ENCODE assay signal across 25 mouse cellular contexts in the genomic region with DNA sequence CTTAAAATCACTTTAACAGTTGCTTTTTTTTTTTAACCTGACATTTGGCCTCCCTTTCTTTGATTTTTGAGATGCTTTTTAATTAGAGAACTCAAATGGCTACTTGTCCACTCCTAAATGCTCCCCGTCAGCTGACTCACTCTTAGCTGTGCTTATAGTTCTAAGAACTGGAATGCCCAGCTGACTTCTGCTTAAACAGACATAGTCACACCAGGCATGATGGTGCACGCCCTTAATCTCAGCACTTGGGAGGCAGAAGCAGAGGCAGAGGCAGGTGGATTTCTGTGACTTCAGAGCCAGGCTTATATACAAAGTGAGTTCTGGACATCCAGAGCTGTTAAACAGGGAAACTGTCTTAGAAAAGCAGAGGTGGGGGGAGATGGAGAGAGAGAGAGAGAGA. TPM values are rescaled to one million over a fixed set of nuclear protein-coding genes. Genes with fewer than 3 reads are reported as not detected.
DNase-seq lines count a peak whose midpoint lies in the region; ATAC-seq and TF ChIP-seq lines count a peak whose summit lies in the region.
"Had no signal": no experiment of that assay in that cellular context is flagged by ENCODE, and none has a peak within 500 bp of the region (broad histone marks: within the 10 kb centered on the region; RNA-seq: fewer than 3 reads in every experiment).

No protein-coding gene starts in this region.

- H3K4me2 ChIP-seq in hindbrain, embryonic 14.5 days (replicated peaks): no peak overlapping the region
- no peak overlapping the region for H3K4me2 ChIP-seq in midbrain, postnatal 0 days (ENCODE audit: low read depth, low read length, poor library complexity, severe bottlenecking)
- no peak overlapping the region for H3K4me2 ChIP-seq in midbrain, embryonic 12.5 days (replicated peaks)
- H3K4me2 ChIP-seq in midbrain, embryonic 16.5 days (ENCODE audit: low read length): no peak overlapping the region
- H3K4me2 ChIP-seq: embryonic facial prominence, embryonic 12.5 days; forebrain, embryonic 13.5 days had no signal

- H3K36me3 ChIP-seq in hindbrain, embryonic 10.5 days: peaks cover 9% of the 10 kb centered on the region; the same call in 1 of the 2 replicates
- peaks cover 15% of the 10 kb centered on the region; the same call in 1 of the 2 replicates for H3K36me3 ChIP-seq in hindbrain, embryonic 14.5 days (replicated peaks; ENCODE audit: control insufficient read depth, insufficient read depth)
- peaks cover 6% of the 10 kb centered on the region; the same call in 1 of the 2 replicates for H3K36me3 ChIP-seq in midbrain, embryonic 10.5 days
- peaks cover 11% of the 10 kb centered on the region for H3K36me3 ChIP-seq in midbrain, postnatal 0 days (ENCODE audit: insufficient read depth, low read length)
- peaks cover 12% of the 10 kb centered on the region for H3K36me3 ChIP-seq in midbrain, embryonic 12.5 days
- H3K36me3 ChIP-seq in midbrain, embryonic 16.5 days (ENCODE audit: control insufficient read depth, insufficient read depth, low read length): no peaks in the 10 kb centered on the region

- no peak for TF ChIP-seq CTCF in midbrain, postnatal 0 days (IDR thresholded peaks at IDR 0.05)

- WGBS in hindbrain, embryonic 10.5 days: 68% methylated on average over 2 of the region's 2 CpGs
- 63% methylated on average over 2 of the region's 2 CpGs for WGBS in hindbrain, embryonic 14.5 days
- WGBS in midbrain, embryonic 10.5 days: 78% methylated on average over 2 of the region's 2 CpGs
- 80% methylated on average over 2 of the region's 2 CpGs for WGBS in midbrain, postnatal 0 days
- WGBS in midbrain, embryonic 12.5 days: 54% methylated on average over 2 of the region's 2 CpGs
- WGBS in midbrain, embryonic 16.5 days: 66% methylated on average over 2 of the region's 2 CpGs

- DNase-seq in heart, adult 11 months: peak; percentile 27
- no peak for DNase-seq in heart, adult 9 months (ENCODE audit: low spot score in 2 of 2)
- no peak for DNase-seq in hindbrain, embryonic 10.5 days (ENCODE audit: low spot score)
- no peak for DNase-seq in hindbrain, embryonic 14.5 days (ENCODE audit: low spot score)
- no peak for DNase-seq in midbrain, embryonic 10.5 days (ENCODE audit: low spot score)
- DNase-seq in midbrain, postnatal 0 days (ENCODE audit: low spot score): no peak
- DNase-seq: adrenal gland, adult 8-10 months; adrenal gland, postnatal 14 days; adrenal gland, postnatal 36 days; B cell, adult 2 months; cerebellum, adult 11-12 months; cerebellum, adult 2 months; cerebellum, adult 9-10 months; cerebellum, postnatal 10 days; cerebellum, postnatal 25 days had no signal

- H3K27ac ChIP-seq in hindbrain, embryonic 10.5 days: peak overlapping the region; percentile 78
- H3K27ac ChIP-seq in hindbrain, embryonic 14.5 days: no peak overlapping the region
- peak overlapping the region; percentile 70 for H3K27ac ChIP-seq in midbrain, embryonic 10.5 days (replicated peaks)
- H3K27ac ChIP-seq in midbrain, postnatal 0 days (ENCODE audit: low read depth, low read length): no peak overlapping the region
- peak overlapping the region; percentile 60; the same call in 1 of the 2 replicates for H3K27ac ChIP-seq in midbrain, embryonic 12.5 days (replicated peaks)
- H3K27ac ChIP-seq in midbrain, embryonic 16.5 days (ENCODE audit: low read length): no peak overlapping the region
- H3K27ac ChIP-seq: embryonic facial prominence, embryonic 10.5 days; embryonic facial prominence, embryonic 12.5 days; forebrain, embryonic 13.5 days had no signal

- peaks cover 38% of the 10 kb centered on the region for H3K4me1 ChIP-seq in hindbrain, embryonic 10.5 days (replicated peaks)
- no peaks in the 10 kb centered on the region for H3K4me1 ChIP-seq in hindbrain, embryonic 14.5 days (replicated peaks; ENCODE audit: control insufficient read depth, insufficient read depth, low read length)
- peaks cover 57% of the 10 kb centered on the region for H3K4me1 ChIP-seq in midbrain, embryonic 10.5 days
- H3K4me1 ChIP-seq in midbrain, postnatal 0 days (ENCODE audit: insufficient read depth, low read length): no peaks in the 10 kb centered on the region
- H3K4me1 ChIP-seq in midbrain, embryonic 12.5 days: peaks cover 22% of the 10 kb centered on the region
- no peaks in the 10 kb centered on the region for H3K4me1 ChIP-seq in midbrain, embryonic 16.5 days (ENCODE audit: control insufficient read depth, insufficient read depth, low read length)
- H3K4me1 ChIP-seq: embryonic facial prominence, embryonic 10.5 days; embryonic facial prominence, embryonic 12.5 days had no signal

- H3K9me3 ChIP-seq in hindbrain, embryonic 10.5 days: no peaks in the 10 kb centered on the region
- H3K9me3 ChIP-seq in hindbrain, embryonic 14.5 days (ENCODE audit: control insufficient read depth, low read length): no peaks in the 10 kb centered on the region
- H3K9me3 ChIP-seq in midbrain, embryonic 10.5 days (replicated peaks): no peaks in the 10 kb centered on the region
- H3K9me3 ChIP-seq in midbrain, postnatal 0 days (ENCODE audit: low read length): no peaks in the 10 kb centered on the region
- no peaks in the 10 kb centered on the region for H3K9me3 ChIP-seq in midbrain, embryonic 12.5 days
- no peaks in the 10 kb centered on the region for H3K9me3 ChIP-seq in midbrain, embryonic 16.5 days (replicated peaks; ENCODE audit: control insufficient read depth, low read length, poor library complexity, severe bottlenecking)
- H3K9me3 ChIP-seq: embryonic facial prominence, embryonic 10.5 days; embryonic facial prominence, embryonic 12.5 days; forebrain, embryonic 13.5 days; G1E had no signal

- H3K27me3 ChIP-seq in hindbrain, embryonic 10.5 days (ENCODE audit: insufficient read depth, poor library complexity, severe bottlenecking): no peaks in the 10 kb centered on the region
- H3K27me3 ChIP-seq in hindbrain, embryonic 14.5 days (ENCODE audit: control insufficient read depth, insufficient read depth, low read length): no peaks in the 10 kb centered on the region
- no peaks in the 10 kb centered on the region for H3K27me3 ChIP-seq in midbrain, embryonic 10.5 days (ENCODE audit: low read depth, poor library complexity, severe bottlenecking)
- no peaks in the 10 kb centered on the region for H3K27me3 ChIP-seq in midbrain, postnatal 0 days (ENCODE audit: insufficient read depth, low read length)
- no peaks in the 10 kb centered on the region for H3K27me3 ChIP-seq in midbrain, embryonic 12.5 days
- H3K27me3 ChIP-seq in midbrain, embryonic 16.5 days (ENCODE audit: control insufficient read depth, insufficient read depth, low read depth, low read length): no peaks in the 10 kb centered on the region
- H3K27me3 ChIP-seq: CH12.LX; embryonic facial prominence, embryonic 12.5 days; forebrain, embryonic 13.5 days; Patski had no signal

- H3K9ac ChIP-seq in hindbrain, embryonic 14.5 days: no peak overlapping the region
- H3K9ac ChIP-seq in midbrain, postnatal 0 days (replicated peaks; ENCODE audit: low read length, poor library complexity, severe bottlenecking): no peak overlapping the region
- H3K9ac ChIP-seq in midbrain, embryonic 12.5 days (replicated peaks): no peak overlapping the region
- H3K9ac ChIP-seq in midbrain, embryonic 16.5 days (ENCODE audit: low read depth, low read length): no peak overlapping the region
- H3K9ac ChIP-seq: embryonic facial prominence, embryonic 12.5 days; forebrain, embryonic 13.5 days had no signal

- ATAC-seq in hindbrain, embryonic 14.5 days (ENCODE audit: low FRiP score): no peak
- no peak for ATAC-seq in midbrain, postnatal 0 days (ENCODE audit: low FRiP score)
- no peak for ATAC-seq in midbrain, embryonic 12.5 days (ENCODE audit: low FRiP score, low read depth)
- no peak for ATAC-seq in midbrain, embryonic 16.5 days
- ATAC-seq: activated CD4-positive, CD25-positive, alpha-beta regulatory T cell, adult 4 months; CD4-positive, CD25-positive, alpha-beta regulatory T cell, adult 4 months; forebrain, embryonic 13.5 days; Patski had no signal

- no peak overlapping the region for H3K4me3 ChIP-seq in hindbrain, embryonic 10.5 days
- H3K4me3 ChIP-seq in hindbrain, embryonic 14.5 days (replicated peaks; ENCODE audit: low read length): no peak overlapping the region
- no peak overlapping the region for H3K4me3 ChIP-seq in midbrain, embryonic 10.5 days
- no peak overlapping the region for H3K4me3 ChIP-seq in midbrain, postnatal 0 days (ENCODE audit: low read depth, low read length)
- no peak overlapping the region for H3K4me3 ChIP-seq in midbrain, embryonic 12.5 days
- H3K4me3 ChIP-seq in midbrain, embryonic 16.5 days (ENCODE audit: low read depth, low read length): no peak overlapping the region
- H3K4me3 ChIP-seq: embryonic facial prominence, embryonic 10.5 days; embryonic facial prominence, embryonic 12.5 days; forebrain, embryonic 13.5 days had no signal

RNA-seq across cellular contexts. Expression of a gene that starts 21.5 kb away (rescaled TPM):
- 6.7 and 8.4 TPM in 2 replicates for polyA plus RNA-seq in hindbrain, embryonic 10.5 days (2016; fragmentation: Nextera tagmentation; extraction: Ambion mirVana)
- polyA plus RNA-seq in hindbrain, embryonic 14.5 days (2014; fragmentation: Nextera tagmentation; extraction: Ambion mirVana): 6.7 and 7.6 TPM in 2 replicates
- 4.9 and 7.3 TPM in 2 replicates for polyA plus RNA-seq in midbrain, embryonic 10.5 days (2016; fragmentation: Nextera tagmentation; extraction: Ambion mirVana)
- 24.3 and 24.4 TPM in 2 replicates for total RNA-seq in midbrain, postnatal 0 days (2014; rRNA removed)
- polyA plus RNA-seq in midbrain, postnatal 0 days (2015; fragmentation: Nextera tagmentation; extraction: Ambion mirVana): 3.7 and 3.9 TPM in 2 replicates
- 10.5 and 11.9 TPM in 2 replicates for polyA plus RNA-seq in midbrain, embryonic 12.5 days (2016; fragmentation: Nextera tagmentation; extraction: Ambion mirVana)
- 5.3 and 7.3 TPM in 2 replicates for polyA plus RNA-seq in midbrain, embryonic 16.5 days (2015; fragmentation: Nextera tagmentation; extraction: Ambion mirVana)

RNA-seq across cellular contexts. Expression of a gene that starts 36.2 kb away (rescaled TPM):
- 369 and 408 TPM in 2 replicates for polyA plus RNA-seq in hindbrain, embryonic 10.5 days (2016; fragmentation: Nextera tagmentation; extraction: Ambion mirVana)
- polyA plus RNA-seq in hindbrain, embryonic 14.5 days (2014; fragmentation: Nextera tagmentation; extraction: Ambion mirVana): 283 and 327 TPM in 2 replicates
- 363 and 364 TPM in 2 replicates for polyA plus RNA-seq in midbrain, embryonic 10.5 days (2016; fragmentation: Nextera tagmentation; extraction: Ambion mirVana)
- 117 and 136 TPM in 2 replicates for total RNA-seq in midbrain, postnatal 0 days (2014; rRNA removed)
- 334 and 339 TPM in 2 replicates for polyA plus RNA-seq in midbrain, postnatal 0 days (2015; fragmentation: Nextera tagmentation; extraction: Ambion mirVana)
- 337 and 352 TPM in 2 replicates for polyA plus RNA-seq in midbrain, embryonic 12.5 days (2016; fragmentation: Nextera tagmentation; extraction: Ambion mirVana)
- 252 and 268 TPM in 2 replicates for polyA plus RNA-seq in midbrain, embryonic 16.5 days (2015; fragmentation: Nextera tagmentation; extraction: Ambion mirVana)

RNA-seq across cellular contexts. Expression of a gene that starts 36.9 kb away (rescaled TPM):
- 9.5 and 12.7 TPM in 2 replicates for polyA plus RNA-seq in hindbrain, embryonic 10.5 days (2016; fragmentation: Nextera tagmentation; extraction: Ambion mirVana)
- 42.3 and 44.4 TPM in 2 replicates for polyA plus RNA-seq in hindbrain, embryonic 14.5 days (2014; fragmentation: Nextera tagmentation; extraction: Ambion mirVana)
- polyA plus RNA-seq in midbrain, embryonic 10.5 days (2016; fragmentation: Nextera tagmentation; extraction: Ambion mirVana): 10.3 and 13.6 TPM in 2 replicates
- 128 and 165 TPM in 2 replicates for total RNA-seq in midbrain, postnatal 0 days (2014; rRNA removed)
- 68.9 and 75.7 TPM in 2 replicates for polyA plus RNA-seq in midbrain, postnatal 0 days (2015; fragmentation: Nextera tagmentation; extraction: Ambion mirVana)
- polyA plus RNA-seq in midbrain, embryonic 12.5 days (2016; fragmentation: Nextera tagmentation; extraction: Ambion mirVana): 18.8 and 19.4 TPM in 2 replicates
- 46.0 and 54.1 TPM in 2 replicates for polyA plus RNA-seq in midbrain, embryonic 16.5 days (2015; fragmentation: Nextera tagmentation; extraction: Ambion mirVana)
- polyA plus RNA-seq: activated CD4-positive, CD25-positive, alpha-beta regulatory T cell, adult 4 months had no signal

RNA-seq across cellular contexts. Expression of a gene that starts 40.6 kb away (rescaled TPM):
- polyA plus RNA-seq in hindbrain, embryonic 10.5 days (2016; fragmentation: Nextera tagmentation; extraction: Ambion mirVana): 1.9 and 2.1 TPM in 2 replicates
- 3.0 and 3.1 TPM in 2 replicates for polyA plus RNA-seq in hindbrain, embryonic 14.5 days (2014; fragmentation: Nextera tagmentation; extraction: Ambion mirVana)
- 1.4 and 2.2 TPM in 2 replicates for polyA plus RNA-seq in midbrain, embryonic 10.5 days (2016; fragmentation: Nextera tagmentation; extraction: Ambion mirVana)
- total RNA-seq in midbrain, postnatal 0 days (2014; rRNA removed): 3.2 and 8.0 TPM in 2 replicates
- 0.96 and 1.1 TPM in 2 replicates for polyA plus RNA-seq in midbrain, postnatal 0 days (2015; fragmentation: Nextera tagmentation; extraction: Ambion mirVana)
- polyA plus RNA-seq in midbrain, embryonic 12.5 days (2016; fragmentation: Nextera tagmentation; extraction: Ambion mirVana): 2.2 and 2.5 TPM in 2 replicates
- polyA plus RNA-seq in midbrain, embryonic 16.5 days (2015; fragmentation: Nextera tagmentation; extraction: Ambion mirVana): 1.3 and 2.0 TPM in 2 replicates

RNA-seq across cellular contexts. Expression of a gene that starts 40.6 kb away (rescaled TPM):
- polyA plus RNA-seq in hindbrain, embryonic 10.5 days (2016; fragmentation: Nextera tagmentation; extraction: Ambion mirVana): 41.2 and 45.9 TPM in 2 replicates
- 42.3 and 44.7 TPM in 2 replicates for polyA plus RNA-seq in hindbrain, embryonic 14.5 days (2014; fragmentation: Nextera tagmentation; extraction: Ambion mirVana)
- 43.2 and 45.9 TPM in 2 replicates for polyA plus RNA-seq in midbrain, embryonic 10.5 days (2016; fragmentation: Nextera tagmentation; extraction: Ambion mirVana)
- 33.8 and 44.7 TPM in 2 replicates for total RNA-seq in midbrain, postnatal 0 days (2014; rRNA removed)
- 32.4 TPM in 2 replicates for polyA plus RNA-seq in midbrain, postnatal 0 days (2015; fragmentation: Nextera tagmentation; extraction: Ambion mirVana)
- 39.5 and 41.0 TPM in 2 replicates for polyA plus RNA-seq in midbrain, embryonic 12.5 days (2016; fragmentation: Nextera tagmentation; extraction: Ambion mirVana)
- 47.0 and 47.7 TPM in 2 replicates for polyA plus RNA-seq in midbrain, embryonic 16.5 days (2015; fragmentation: Nextera tagmentation; extraction: Ambion mirVana)

Comparison
In these comparisons a context has a peak if more than half of its experiments do, and no peak if none do; other contexts are left out.
1. H3K27ac ChIP-seq: peak in hindbrain, embryonic 10.5 days (single experiment), midbrain, embryonic 10.5 days (single experiment) and midbrain, embryonic 12.5 days (single experiment); none in hindbrain, embryonic 14.5 days (single experiment), midbrain, postnatal 0 days (single experiment) and midbrain, embryonic 16.5 days (single experiment).